Mouse (Mus musculus): ENCODE measurements around the gene 4930539E08Rik. TPM values are rescaled to one million over a fixed set of nuclear protein-coding genes. Genes with fewer than 3 reads are reported as not detected.

Gene 4930539E08Rik
- total RNA-seq, 2 experiments from 2014 or later, result 4.0 to 4.1 TPM

DNA sequence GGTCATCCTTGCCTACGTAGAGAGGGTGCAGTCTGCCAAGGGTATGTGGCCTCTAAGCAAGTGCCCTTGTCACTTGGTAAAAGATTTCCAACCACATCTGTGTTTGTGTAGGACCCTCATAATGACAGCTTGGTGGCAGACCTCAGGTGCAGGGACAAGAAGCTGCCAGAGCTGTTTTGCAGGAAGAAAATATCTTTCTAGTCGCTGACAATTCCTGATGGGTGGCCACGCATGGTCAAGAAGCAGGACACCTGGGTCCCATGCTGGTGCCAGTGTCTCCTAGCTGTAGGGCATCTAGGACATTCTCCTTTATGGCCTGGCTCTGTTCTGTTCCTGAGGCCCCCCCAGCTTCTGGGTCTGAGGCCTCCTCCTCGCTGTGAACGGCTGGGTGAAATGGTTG, 38.8 kb downstream of the 4930539E08Rik start:
- Histone ChIP-seq H3K4me3 (no peak overlapping the region; the same call in 1 of the 2 replicates), H3K27ac (peak overlapping the region; percentile 97)
- TF ChIP-seq CTCF (conservative IDR thresholded peaks at IDR 0.05), result no peak
- DNase-seq (ENCODE audit: low spot score in 2 of 2), result no peak

DNA sequence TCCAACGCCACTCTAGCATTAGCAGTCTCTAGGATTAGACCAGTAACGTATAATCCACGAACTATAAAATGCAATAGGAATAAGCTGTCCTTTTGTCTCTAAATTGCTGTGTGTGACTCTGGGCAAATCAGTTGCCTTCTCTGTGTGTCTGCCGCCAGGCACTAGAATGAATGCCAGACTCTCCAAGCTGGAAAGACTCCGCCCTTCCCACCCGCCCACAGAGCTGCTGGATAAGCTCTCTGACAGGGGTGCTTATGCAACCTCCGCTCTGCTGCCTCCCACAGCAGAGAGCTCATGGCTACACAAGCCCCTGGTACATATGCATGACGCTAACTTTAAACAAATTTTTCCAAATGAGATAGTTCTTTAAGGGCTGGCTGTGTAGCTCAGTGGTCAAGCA, 39.8 kb downstream of the 4930539E08Rik start:
- peak overlapping the region; percentile 97 for H3K27ac ChIP-seq
- DNase-seq (ENCODE audit: low spot score in 2 of 2), result peak; percentile 76 to 84
- TF ChIP-seq CTCF (conservative IDR thresholded peaks at IDR 0.05), result no peak
- 0 out of 2 replicates have a peak overlapping the region, but pooled peaks have one; percentile 3 for H3K4me3 ChIP-seq

- TF ChIP-seq CTCF (conservative IDR thresholded peaks at IDR 0.05), result no peak
- H3K4me3 ChIP-seq, result 0 out of 2 replicates have a peak overlapping the region, but pooled peaks have one; percentile 3
- peak overlapping the region; percentile 97 for H3K27ac ChIP-seq
- DNase-seq (ENCODE audit: low spot score in 2 of 2), result peak in 1 of 2 experiments; percentile 22
Observed at GRCm38 (mm10) chr17:28874825-28875224, 40.3 kb downstream of the 4930539E08Rik start.

DNA sequence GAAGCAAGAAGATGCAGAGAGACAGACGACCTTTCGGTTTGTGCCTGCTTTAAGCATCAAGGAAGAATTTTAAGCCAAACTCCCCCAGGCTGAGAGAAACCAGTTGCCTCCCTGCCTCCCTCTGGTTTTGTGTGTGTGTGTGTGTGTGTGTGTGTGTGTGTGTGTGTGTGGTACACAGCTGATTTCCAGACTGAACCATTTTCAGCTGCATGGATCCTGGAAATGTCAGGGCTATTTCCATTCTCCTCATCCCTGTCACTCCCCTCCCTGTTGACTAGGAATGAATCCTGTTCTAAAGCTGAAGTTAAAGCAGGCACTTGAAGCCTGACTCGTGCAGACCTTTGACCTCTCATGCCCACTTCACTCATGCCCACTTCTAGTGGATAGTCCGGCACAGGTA, 40.9 kb downstream of the 4930539E08Rik start:
- H3K27ac ChIP-seq, result peak overlapping the region; percentile 97
- no peak for DNase-seq (ENCODE audit: low spot score in 2 of 2)
- H3K4me3 ChIP-seq, result no peak overlapping the region
- TF ChIP-seq CTCF (conservative IDR thresholded peaks at IDR 0.05), result no peak

GRCm38 (mm10) chr17:28872322-28872721, 42.8 kb downstream of the 4930539E08Rik start:
- no peak overlapping the region for H3K27ac ChIP-seq
- no peak for TF ChIP-seq CTCF (conservative IDR thresholded peaks at IDR 0.05)
- DNase-seq (ENCODE audit: low spot score in 2 of 2), result no peak
- no peak overlapping the region for H3K4me3 ChIP-seq

GRCm38 (mm10) chr17:28871831-28872230, 43.3 kb downstream of the 4930539E08Rik start:
- Histone ChIP-seq H3K27ac (no peak overlapping the region), H3K4me3 (no peak overlapping the region)
- no peak for DNase-seq (ENCODE audit: low spot score in 2 of 2)
- TF ChIP-seq CTCF (conservative IDR thresholded peaks at IDR 0.05), result no peak

DNA sequence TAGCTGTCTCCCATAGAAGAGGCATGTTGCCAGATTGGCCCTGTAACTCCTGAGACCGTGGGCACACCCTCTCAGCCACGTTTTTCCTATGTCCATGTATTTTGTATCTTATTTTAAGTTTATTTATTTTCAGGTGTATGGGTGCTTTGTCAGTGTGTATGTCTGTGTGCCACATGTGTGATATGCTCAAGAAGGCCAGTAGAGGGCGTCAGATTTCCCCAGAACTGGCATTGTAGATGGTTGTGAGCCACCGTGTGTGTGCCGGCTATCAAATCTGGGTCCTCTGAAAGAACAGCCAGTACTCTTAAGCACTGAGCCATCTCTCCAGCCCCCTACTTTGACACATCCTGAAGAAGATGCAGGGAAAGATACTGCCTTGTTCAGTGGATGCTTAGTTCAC, 44.7 kb downstream of the 4930539E08Rik start:
- Histone ChIP-seq H3K27ac (peak overlapping the region; percentile 88), H3K4me3 (no peak overlapping the region)
- TF ChIP-seq CTCF (conservative IDR thresholded peaks at IDR 0.05), result peak; percentile 53
- no peak for DNase-seq (ENCODE audit: low spot score in 2 of 2)

GRCm38 (mm10) chr17:28869412-28870110, 45.6 kb downstream of the 4930539E08Rik start:
- Histone ChIP-seq H3K27ac (peak overlapping the region; percentile 88), H3K4me3 (no peak overlapping the region)
- peak; percentile 66 to 88 for DNase-seq (ENCODE audit: low spot score in 2 of 2)
- TF ChIP-seq CTCF (conservative IDR thresholded peaks at IDR 0.05), result no peak

DNA sequence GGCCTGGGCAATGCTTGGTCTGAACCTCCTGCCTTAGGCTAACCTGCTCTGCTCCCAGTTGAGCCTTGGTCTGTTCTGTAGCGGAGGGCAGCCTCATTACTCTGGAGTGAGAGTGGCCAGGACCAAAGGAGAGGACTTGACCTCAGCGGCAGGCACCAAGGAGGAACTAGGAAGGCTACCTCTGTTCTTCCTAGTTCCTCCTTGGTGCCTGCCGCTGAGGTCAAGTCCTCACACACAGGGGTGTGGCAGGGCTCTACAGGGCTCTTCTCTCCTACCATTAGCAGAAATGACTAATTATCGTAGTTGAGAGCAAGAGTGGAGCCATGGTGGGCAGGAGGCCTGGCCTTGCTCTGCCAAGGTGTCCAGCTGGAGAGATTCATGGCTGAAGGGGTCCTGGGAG, 47.7 kb downstream of the 4930539E08Rik start:
- no peak for DNase-seq (ENCODE audit: low spot score in 2 of 2)
- Histone ChIP-seq H3K27ac (no peak overlapping the region), H3K4me3 (no peak overlapping the region)
- TF ChIP-seq CTCF (conservative IDR thresholded peaks at IDR 0.05), result no peak

- H3K4me3 ChIP-seq, result no peak overlapping the region
- TF ChIP-seq CTCF (conservative IDR thresholded peaks at IDR 0.05), result no peak
- H3K27ac ChIP-seq, result no peak overlapping the region
- no peak for DNase-seq (ENCODE audit: low spot score in 2 of 2)
Observed at GRCm38 (mm10) chr17:28866921-28867320, 48.2 kb downstream of the 4930539E08Rik start.

GRCm38 (mm10) chr17:28864464-28864863, 50.7 kb downstream of the 4930539E08Rik start:
- no peak for TF ChIP-seq CTCF (conservative IDR thresholded peaks at IDR 0.05)
- Histone ChIP-seq H3K27ac (no peak overlapping the region), H3K4me3 (no peak overlapping the region)
- no peak for DNase-seq (ENCODE audit: low spot score in 2 of 2)

DNA sequence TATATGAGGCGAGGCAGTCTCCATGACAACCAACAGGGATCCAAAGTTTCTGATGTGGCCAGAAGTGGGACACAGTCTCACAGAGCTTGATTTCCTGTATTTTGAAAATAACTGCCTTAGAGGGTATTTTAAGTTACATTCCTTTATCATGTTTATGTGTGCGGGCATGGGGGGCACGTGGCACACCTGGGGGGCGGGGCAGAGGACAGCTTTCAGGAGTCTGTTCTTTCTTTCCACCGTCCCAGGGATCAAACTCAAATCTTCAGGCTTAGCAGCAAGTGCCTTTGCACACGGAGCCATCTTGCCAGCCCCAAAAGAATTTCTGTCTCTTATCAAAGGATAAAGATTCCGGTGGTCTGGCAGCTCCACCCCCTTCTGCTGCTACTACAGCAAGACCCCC, 51.2 kb downstream of the 4930539E08Rik start:
- no peak overlapping the region for H3K4me3 ChIP-seq
- no peak for TF ChIP-seq CTCF (conservative IDR thresholded peaks at IDR 0.05)
- no peak overlapping the region for H3K27ac ChIP-seq
- DNase-seq (ENCODE audit: low spot score in 2 of 2), result no peak

- no peak within 1 kb of the TSS for H3K27ac ChIP-seq
- TF ChIP-seq CTCF (conservative IDR thresholded peaks at IDR 0.05), result no peak
- no peak for DNase-seq (ENCODE audit: low spot score in 2 of 2)
- H3K4me3 ChIP-seq, result no peak within 1 kb of the TSS
Observed at GRCm38 (mm10) chr17:28858205-28858604, 56.9 kb downstream of the 4930539E08Rik start, which contains the start of gene Pnpla1. TSS of gene Pnpla1 (plus strand) at chr17:28858411.

GRCm38 (mm10) chr17:28856030-28856429, 59.1 kb downstream of the 4930539E08Rik start:
- Histone ChIP-seq H3K27ac (no peak overlapping the region), H3K4me3 (no peak overlapping the region)
- TF ChIP-seq CTCF (conservative IDR thresholded peaks at IDR 0.05), result no peak
- no peak for DNase-seq (ENCODE audit: low spot score in 2 of 2)

All from layer of hippocampus, adult 2 months (tissue).